Mouse (Mus musculus) adrenal gland (tissue): ENCODE measurements at regions not wholly inside any gene's neighbourhood (a gene's known extent, or its start where the extent isn't known, plus 50 kb on each side); places are given as distances from the start of the nearest gene placed in this dataset.

ENCODE experiments used
- intact Hi-C: fragments of 180-260 bp; cut with DNase I; formaldehyde crosslinking; loops from one replicate; pipeline ENCODE4 v1.15.1; 2025

DNA sequence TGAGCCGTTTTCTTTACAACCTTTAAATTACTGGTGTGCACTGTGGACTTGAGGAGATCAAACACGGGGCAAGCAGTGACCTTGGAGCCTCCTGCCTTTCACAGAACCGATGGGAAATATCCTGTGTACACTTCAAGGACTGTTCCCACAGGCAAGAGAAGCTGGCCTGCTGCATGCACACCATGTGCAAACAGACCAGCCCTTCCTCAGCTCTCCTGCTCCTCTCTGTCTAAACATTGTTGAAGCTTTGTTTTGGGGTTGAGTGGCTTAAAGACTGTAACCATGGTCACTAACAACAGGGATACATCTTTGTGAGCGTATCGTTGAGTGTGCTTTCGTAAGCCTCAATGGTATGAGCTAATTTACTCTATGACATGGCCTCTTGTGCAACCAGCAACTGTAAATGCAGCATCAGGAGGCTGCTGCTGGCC lies 50.2 kb upstream of the Agps start:
- intact Hi-C loops, result loop anchor here (5.0 kb wide), 1 partner anchor 119 kb away; no protein-coding TSS in a partner anchor

DNA sequence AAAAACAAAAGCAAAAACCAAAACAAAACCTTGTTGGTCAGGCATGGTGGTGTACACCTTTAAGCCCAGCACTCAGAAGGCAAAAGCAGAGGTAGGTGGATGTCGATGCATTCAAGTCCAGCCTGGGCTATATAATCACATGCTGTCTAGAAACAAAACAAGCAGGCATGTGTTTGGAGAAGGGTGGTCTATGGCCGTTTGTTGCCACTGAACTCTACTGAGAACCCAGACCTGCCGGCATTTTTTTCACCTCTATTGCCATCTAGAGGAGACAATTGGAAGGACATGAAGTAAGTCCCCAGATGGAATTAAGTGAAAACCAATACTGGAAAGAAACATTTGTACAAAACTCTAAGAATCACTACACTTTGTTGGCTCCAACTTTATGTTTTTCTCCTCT lies 50.9 kb upstream of the Agps start:
- intact Hi-C loops, result loop anchor here (5.0 kb wide), 1 partner anchor 119 kb away; no protein-coding TSS in a partner anchor

DNA sequence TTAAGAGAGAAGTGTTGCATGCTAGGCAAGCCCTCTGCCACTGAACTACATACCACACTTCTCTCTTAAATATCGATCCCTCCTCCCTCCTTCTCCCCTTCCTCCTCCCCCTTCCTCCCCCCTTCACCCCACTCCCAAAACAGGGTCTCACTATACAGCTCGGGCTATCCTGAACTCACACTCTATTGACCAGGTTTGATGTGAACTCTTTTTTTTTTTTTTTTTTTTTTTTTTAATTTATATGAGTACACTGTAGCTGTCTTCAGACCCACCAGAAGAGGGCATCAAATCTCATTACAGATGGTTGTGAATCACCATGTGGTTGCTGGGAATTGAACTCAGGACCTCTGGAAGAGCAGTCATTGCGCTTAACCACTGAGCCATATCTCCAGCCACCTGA lies 53.3 kb upstream of the Agps start:
- intact Hi-C loops, result loop anchor here (2.0 to 10.0 kb wide), 2 partner anchors 94 to 172 kb away; no protein-coding TSS in a partner anchor

DNA sequence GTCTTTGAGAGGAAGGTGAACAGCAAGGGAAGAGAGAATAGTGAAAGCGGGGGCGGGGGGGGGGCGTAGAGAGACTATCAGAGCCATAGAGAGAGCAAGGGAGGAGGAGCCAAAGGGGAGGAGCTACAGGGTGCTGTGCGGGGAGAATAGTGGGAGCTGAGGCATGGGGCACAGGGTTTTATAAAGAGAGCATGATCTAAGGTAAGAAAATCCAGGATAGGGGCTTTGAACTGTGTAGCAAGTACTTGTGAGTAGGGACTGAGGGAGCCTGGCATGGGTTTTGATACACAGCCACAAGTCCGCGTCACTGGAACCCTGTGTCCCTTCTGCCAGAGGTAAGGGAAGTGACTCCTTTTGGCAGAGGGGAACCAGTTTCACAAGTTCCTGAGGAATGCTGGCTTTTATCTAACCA lies 54.9 kb upstream of the Agps start:
- intact Hi-C loops, result loop anchor here (10.0 kb wide), 1 partner anchor 92 kb away; no protein-coding TSS in a partner anchor

DNA sequence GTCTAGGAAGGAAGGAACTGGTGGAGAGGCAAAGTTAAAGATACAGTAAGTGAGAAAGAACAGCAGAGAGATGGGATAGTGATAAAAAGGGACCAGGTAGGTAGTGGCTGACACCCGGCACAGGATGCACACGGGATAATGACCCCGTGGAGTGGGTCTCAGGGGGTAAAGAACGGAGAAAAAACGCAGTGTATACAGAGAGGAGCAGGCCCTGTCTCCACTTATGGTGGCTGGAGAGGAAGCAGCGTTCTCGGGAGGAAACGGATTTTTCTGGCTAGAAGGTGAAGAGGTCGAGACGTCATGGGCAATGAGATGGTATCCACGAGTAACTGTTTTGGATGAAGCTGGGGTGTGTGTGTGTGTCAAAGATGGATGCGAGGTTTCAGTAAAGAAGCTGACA lies 55.4 kb upstream of the Agps start:
- intact Hi-C loops, result loop anchor here (10.0 kb wide), 1 partner anchor 92 kb away; no protein-coding TSS in a partner anchor

DNA sequence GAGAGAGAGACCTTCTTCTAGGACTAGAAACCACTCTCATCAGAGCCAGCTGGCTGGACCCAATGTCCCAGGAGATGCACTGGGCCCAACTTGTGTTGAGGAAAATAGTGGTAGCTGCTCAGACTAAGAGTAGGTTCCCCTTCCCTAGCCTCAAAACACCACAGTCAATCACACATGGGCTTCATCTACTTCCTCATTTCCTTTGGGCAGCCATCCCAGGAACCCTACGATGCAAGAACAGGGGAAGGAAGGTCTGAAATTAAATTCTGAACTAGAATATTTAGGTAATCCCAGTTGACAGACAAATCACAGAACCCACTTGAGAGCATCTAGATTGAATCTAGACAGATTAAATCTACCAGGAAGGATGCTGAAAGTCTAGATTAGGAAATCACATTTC lies 56.8 kb upstream of the Agps start:
- intact Hi-C loops, result loop anchor here (10.0 kb wide), 1 partner anchor 90 kb away; no protein-coding TSS in a partner anchor

DNA sequence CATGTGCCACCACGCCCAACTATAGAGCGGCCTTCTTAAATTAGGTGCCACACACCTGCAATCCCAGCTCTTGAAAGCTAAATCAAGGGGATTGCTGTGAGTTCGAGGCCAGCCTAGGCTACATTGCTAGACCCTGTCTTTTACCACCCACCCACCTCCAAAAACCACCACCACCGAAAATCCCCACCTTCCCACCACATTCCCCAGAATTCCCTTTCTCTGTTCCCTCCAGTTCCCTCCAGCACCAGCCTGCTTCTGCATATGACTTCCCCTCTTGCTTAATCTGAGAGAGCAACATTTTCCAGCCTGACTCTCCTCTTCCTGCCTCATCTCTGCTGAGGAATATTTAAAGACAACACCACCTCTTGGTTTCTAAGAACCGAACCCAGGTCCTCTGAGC lies 58.5 kb upstream of the Agps start:
- intact Hi-C loops, result loop anchor here (10.0 kb wide), 1 partner anchor 89 kb away; no protein-coding TSS in a partner anchor

DNA sequence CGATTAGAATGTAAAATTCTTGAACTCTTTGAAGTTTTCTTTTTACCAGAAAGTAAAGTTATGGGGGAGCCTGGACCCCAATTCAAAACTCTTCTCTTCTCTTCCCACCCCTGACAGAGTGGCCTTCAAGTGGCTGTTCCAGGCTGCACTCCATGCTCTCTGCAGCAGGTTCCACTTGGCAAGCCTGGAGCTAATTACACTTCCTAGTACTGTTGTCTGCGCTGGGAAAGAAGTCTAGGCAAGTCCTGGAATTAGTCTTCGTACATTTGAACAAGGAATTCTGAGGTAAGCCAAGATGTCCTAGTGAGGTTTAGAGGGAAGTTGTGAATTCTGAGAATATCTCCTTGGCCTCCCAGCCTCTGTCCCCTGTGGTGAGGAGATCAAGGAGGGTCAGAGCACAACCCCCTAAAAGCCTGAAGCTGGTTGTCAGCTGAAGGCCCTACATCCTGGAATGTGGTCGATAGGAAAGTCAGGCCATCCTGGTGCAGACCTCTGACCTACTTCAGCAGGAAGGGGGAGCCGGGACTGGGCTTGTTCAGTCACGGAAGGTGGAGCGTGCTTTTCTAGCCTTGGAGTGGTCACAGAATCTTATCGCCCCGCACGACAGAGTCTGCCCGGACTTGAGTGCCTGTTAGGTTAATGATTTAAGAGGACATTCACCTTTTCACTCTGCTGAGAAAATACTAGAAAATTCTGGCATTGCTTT lies 59.6 kb upstream of the Agps start:
- intact Hi-C loops, result loop anchor here (10.0 kb wide), 1 partner anchor 88 kb away; no protein-coding TSS in a partner anchor

DNA sequence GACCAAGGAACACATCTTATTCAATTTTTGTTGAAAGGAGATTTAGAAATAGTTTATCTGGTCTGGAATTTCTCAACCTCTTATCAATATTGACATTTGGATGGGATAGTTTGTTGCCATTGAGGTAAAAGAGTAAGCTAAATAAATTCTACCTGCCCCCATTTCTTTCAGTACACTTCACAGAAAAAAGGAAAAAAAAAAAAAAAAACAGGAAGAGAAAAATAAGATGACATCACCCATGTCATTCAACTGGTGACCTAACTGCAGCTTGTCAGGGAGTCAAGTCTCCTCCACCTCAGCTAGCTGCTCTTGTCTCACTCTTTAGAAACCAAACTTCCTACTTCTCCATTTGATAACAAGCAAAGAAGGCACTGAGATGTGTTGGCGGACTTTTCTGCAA lies 61.3 kb upstream of the Agps start:
- intact Hi-C loops, result loop anchor here (10.0 kb wide), 1 partner anchor 86 kb away; no protein-coding TSS in a partner anchor

DNA sequence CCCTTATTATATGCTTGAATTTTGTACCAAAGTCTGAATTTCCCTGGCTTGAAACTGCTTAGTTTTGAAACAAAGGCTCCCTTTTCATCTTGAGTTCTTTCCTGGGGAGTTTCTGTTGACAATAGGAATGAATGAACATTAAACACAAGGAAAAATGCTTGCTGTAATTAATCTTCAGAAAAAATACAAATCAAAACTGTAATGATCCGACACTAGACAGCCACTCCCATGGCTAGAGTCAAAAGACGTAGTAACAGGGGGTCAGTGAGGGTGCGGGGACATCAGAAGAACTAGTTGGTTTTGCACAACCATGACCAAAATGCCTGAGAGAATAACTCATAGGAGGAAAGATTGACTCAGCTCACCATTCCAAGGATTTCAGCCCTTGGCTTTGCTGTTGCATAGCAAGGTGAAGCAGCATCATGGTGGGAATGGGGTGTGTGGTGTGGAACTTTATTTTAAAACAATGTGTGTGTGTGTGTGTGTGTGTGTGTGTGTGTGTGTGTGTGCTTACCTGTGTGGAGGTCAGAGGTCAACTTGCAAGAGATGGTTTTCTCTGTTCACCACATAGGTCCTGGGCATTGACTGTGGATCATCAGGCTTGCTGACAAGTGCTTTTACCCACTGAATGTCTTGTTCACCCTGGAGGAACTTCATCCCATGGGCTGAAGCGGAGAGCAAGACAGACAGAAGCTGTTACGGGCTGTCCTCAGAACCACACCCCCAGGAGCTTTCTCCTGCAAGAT lies 63.2 kb upstream of the Agps start:
- intact Hi-C loops, result no loop called here

DNA sequence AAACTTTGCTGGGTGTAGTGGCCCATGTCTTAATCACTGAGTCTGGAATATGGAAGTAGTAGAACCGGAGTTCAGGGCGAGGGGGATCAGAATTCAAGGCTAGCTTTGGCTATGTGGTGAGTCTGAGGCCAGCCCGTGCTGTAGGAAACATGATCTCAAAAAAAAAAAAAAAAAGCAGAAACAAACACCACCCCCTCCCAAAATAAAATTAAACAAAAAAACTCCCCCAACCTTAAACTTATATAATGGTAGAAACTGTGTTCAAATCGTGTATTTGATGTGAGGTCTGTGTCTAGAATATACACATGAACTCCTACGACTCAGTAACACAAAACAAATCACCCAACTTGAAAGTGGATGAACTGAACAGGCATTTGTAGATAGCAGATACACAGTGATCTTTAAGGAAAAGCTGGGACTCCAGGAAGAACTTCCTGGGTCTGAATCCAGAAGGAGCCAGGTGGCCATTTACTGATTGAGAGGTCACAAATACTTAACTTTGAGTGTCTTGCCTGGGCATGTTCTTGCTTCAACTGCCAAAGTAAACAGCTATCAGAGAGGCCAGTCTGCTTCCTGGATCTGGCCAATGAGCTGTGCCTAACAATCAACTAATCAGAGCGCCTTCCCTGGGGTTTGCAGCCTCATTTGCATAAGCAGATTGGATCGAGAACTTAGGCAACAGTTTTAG lies 63.6 kb upstream of the Nfe2l2 start:
- intact Hi-C loops, result no loop called here

DNA sequence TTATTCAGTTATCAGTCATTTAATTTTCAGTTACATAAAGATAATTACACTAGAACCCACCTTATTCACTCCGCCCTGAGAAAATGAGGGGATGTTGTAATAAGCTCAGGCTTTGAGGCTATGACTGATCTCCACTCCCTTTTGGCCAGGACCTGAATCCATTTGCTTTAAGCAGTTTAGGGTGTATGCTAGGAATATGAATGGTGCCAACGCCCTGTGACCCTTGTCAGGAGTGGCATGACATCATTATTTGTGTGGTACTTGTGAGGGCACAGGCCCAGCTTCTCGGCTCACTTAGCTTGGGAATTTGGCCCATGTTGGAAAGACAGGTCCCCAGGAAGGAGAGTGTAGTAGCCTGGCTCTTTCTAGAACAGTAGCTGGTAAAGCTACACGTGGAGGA lies 61.0 kb upstream of the Nfe2l2 start:
- intact Hi-C loops, result no loop called here

DNA sequence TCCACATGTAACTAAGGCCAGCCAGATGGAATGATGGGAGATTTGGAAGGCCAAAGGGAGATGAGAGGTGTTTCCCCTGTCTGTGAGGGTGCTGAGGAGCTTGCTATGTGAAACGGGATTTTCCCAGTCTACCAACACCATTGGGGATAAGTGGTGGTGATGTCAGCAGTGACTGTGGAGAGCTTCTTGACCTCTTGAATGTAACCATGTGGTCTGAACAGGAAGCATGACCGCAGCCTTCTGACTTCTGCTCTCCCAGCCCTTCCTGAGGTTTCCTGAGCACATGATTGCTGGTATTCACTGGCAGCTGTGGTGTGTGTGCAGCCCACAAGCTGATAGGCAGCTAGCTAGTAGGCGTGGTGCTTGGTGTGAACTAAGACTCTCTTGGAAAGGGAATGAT lies 58.8 kb upstream of the Nfe2l2 start:
- intact Hi-C loops, result no loop called here

DNA sequence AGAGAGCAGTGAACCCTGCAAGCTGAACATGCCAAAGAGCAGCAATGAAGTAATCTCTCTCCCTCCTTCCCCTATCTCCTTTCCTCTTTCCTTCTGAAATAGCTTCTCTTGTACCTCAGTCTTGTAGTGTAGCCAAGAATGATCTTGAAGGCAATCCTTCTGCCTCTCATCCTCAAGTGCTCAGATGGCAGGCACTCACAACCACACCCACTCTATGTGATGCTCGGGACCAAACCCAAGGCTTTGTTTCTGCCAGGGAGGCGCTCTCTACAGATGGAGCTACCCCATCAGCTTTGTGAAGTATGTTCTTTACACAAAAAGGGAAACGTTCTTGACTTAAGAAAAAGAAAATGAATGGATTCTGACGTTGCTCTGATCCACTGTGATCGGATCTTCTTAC lies 57.6 kb upstream of the Nfe2l2 start:
- intact Hi-C loops, result no loop called here

DNA sequence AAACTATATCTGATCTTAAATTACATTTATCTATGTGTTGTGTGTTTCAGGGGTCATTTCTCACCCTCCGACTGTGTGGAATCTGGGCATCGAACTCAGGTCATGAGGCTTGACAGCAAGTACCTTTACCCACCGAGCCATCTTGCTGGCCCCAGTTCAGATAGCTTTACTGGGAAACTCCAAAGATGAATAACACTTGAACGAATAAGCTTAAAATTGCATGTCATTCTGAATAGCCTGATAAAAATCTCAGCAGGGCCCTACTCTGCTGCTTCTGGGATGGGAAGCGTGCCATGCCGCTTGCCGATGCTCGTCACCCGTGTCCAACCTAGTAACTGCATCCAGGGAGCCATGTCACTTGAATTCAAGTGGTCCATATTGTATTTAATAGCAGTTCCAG lies 57.2 kb upstream of the Nfe2l2 start:
- intact Hi-C loops, result no loop called here

DNA sequence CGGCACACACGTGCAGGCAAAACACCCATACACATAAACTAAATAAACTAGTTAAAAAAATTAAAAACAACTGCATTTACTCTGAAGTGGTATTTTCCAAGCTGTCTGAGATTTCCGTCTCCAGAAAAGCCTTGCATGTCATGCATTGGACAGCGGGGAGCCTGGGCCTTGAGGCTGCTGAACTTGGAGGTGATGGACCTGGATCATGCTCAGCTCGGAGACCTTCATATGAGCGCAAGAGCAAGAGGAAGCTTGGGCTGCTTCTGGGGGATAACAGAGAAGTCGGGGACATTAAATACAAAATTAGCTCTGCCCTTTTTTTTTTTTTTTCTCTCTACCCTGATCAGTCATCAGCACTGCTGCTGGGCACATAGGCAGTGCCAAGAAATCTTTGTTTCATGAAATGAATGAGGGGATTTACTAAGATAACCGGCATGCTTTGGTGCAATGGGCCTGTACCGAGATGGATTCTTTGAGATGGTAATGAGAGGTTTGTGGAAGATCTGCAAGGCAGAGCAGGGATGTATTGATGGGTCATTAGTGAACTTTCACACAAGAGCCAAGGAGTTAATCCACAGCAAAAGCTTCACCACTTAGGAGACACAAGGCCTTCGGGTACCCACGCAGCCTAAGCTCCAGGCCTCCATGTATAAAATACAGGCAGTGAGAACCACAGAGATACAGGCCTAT lies 54.9 kb upstream of the Nfe2l2 start:
- intact Hi-C loops, result no loop called here

DNA sequence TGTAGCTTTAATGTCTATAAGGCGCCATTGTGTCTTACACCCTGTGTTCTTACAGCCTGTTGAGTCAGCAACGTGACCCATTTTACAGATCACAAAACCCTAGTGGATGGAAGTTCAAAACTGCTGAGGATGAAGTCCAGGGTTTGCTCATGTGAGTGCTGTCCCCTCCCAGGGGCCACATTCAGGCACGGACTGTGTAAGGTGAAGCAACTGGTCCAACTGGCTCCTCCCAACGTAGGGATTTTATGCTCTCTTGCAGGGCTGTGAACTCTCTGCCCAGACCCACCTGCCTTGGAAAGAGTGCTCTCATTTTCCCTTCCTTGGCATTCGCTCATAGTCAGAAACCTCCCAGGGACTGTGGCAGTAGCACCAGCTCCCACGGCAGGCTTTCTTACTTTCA lies 53.8 kb upstream of the Nfe2l2 start:
- intact Hi-C loops, result no loop called here

DNA sequence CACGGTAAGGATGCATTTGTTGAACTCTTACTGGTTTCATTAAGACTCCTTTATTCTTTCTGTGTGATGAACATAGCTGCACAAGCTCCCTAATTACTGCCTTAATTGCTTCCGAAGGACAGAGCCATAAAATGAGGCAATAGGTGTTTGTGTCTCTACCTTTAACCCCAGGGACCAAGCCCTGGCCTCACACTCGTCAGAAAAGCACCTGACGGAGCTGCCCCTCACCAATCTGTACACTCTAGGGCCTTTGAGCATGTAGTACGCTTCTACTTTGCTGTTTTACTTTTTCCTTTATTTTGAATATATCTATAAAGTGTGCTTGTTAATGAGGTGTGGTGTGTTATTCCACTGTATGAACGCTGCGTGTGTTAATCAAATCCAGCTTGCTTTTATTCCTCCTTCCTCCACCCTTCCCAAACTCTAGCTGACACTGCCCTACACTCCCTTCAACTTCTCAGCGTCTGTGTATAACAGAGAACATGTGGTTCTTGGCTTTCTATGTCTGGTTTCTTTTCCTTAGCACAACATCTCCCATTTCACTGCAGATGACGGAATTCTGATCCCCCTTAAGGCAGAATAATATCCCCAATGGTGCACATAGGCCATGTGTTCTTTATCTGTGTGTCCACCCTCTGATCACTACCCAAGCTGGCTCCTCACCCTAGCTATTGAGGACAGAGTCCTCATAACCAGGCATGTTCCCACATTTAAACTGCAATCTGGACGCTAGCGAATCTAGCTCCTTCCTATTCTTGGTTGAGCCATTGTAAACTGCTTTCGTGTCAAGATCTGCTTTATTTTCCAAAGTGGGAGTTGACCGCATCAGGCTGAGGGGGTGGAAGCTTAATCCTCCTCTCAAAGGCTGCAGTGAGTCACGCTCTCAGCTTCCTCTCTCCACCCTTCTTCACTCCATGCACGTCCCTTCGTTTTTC lies 52.5 kb upstream of the Nfe2l2 start:
- intact Hi-C loops, result no loop called here

DNA sequence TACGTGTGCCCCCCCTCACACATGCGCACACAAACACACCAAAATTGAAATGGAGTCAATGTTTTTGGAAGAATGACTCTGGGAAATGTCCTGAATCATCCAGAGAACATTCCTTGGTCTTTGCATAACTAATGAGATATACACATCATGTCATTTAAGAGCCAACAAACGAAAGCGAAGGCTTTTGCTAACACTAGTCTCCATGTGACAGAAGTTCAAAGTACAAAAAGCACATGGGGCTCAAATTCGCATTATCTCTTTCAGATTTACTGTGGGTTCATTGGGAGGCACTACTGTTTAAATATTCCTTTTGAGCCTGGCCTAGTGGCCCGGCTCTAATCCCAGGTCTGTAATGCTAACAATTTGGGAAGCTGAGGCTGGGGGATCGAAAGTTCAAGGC lies 50.2 kb upstream of the Nfe2l2 start:
- intact Hi-C loops, result no loop called here
